Comparison of ENCODE assay signal across 14 mouse cellular contexts in genomic region chr6:8893665-8894064, GRCm38 (mm10). TPM values are rescaled to one million over a fixed set of nuclear protein-coding genes. Genes with fewer than 3 reads are reported as not detected.
A peak's percentile ranks its signal among the peaks of the same experiment; 100 is the strongest.
DNase-seq lines count a peak whose midpoint lies in the region; ATAC-seq and TF ChIP-seq lines count a peak whose summit lies in the region.
"Had no signal": no experiment of that assay in that cellular context is flagged by ENCODE, and none has a peak within 500 bp of the region (broad histone marks: within the 10 kb centered on the region; RNA-seq: fewer than 3 reads in every experiment).

No protein-coding gene starts in this region.

- no peak overlapping the region for H3K4me3 ChIP-seq in forebrain, embryonic 11.5 days (ENCODE audit: low read depth, low read length)
- H3K4me3 ChIP-seq in forebrain, embryonic 10.5 days: no peak overlapping the region
- no peak overlapping the region for H3K4me3 ChIP-seq in liver, adult 2 months (ENCODE audit: insufficient read depth, low read depth, low read length)
- H3K4me3 ChIP-seq: embryonic facial prominence, embryonic 12.5 days; heart, adult 2 months; liver, embryonic 15.5 days had no signal

- H3K4me1 ChIP-seq in forebrain, embryonic 11.5 days (replicated peaks; ENCODE audit: control insufficient read depth, insufficient read depth, low read length): 0 out of 2 replicates have a peak, but pooled peaks cover 2% of the 10 kb centered on the region
- peaks cover 13% of the 10 kb centered on the region for H3K4me1 ChIP-seq in forebrain, embryonic 10.5 days
- H3K4me1 ChIP-seq in liver, adult 2 months (ENCODE audit: control insufficient read depth, insufficient read depth, low read length): no peaks in the 10 kb centered on the region
- H3K4me1 ChIP-seq: embryonic facial prominence, embryonic 12.5 days; liver, embryonic 15.5 days had no signal

- peak; percentile 39; the same call in 1 of the 2 replicates for ATAC-seq in forebrain, embryonic 11.5 days (replicated peaks; ENCODE audit: low FRiP score)
- no peak for ATAC-seq in frontal cortex, adult (ENCODE audit: low TSS enrichment)
- ATAC-seq in monocyte, adult 5-6 weeks (replicated peaks; ENCODE audit: insufficient number of reproducible peaks, low FRiP score, low TSS enrichment, poor library complexity, severe bottlenecking): no peak

- no peak for DNase-seq in forebrain, embryonic 11.5 days (ENCODE audit: low spot score)
- no peak for DNase-seq in forebrain, embryonic 10.5 days (ENCODE audit: extremely low spot score, low spot score)
- DNase-seq in liver, adult 2 months (ENCODE audit: extremely low read depth, low read depth, low spot score): peak; percentile 41
- DNase-seq in liver (no peak), 416B (ENCODE audit: low read depth) (peak; percentile 48), R1 (ENCODE audit: low read depth, low spot score) (peak; percentile 10)
- DNase-seq: cerebellum, adult 9-10 months; heart, adult 2 months; heart, postnatal 10 days had no signal

- no peaks in the 10 kb centered on the region for H3K27me3 ChIP-seq in forebrain, embryonic 11.5 days (ENCODE audit: control insufficient read depth, insufficient read depth, low read length)
- H3K27me3 ChIP-seq in forebrain, embryonic 10.5 days (ENCODE audit: poor library complexity, severe bottlenecking): no peaks in the 10 kb centered on the region
- H3K27me3 ChIP-seq in liver, adult 2 months (ENCODE audit: control insufficient read depth, insufficient read depth, low read length): no peaks in the 10 kb centered on the region
- H3K27me3 ChIP-seq: embryonic facial prominence, embryonic 12.5 days; liver, embryonic 15.5 days had no signal

- H3K9ac ChIP-seq in forebrain, embryonic 11.5 days (ENCODE audit: low read length): no peak overlapping the region
- H3K9ac ChIP-seq in liver, adult 2 months (ENCODE audit: low read depth, low read length): no peak overlapping the region
- H3K9ac ChIP-seq: embryonic facial prominence, embryonic 12.5 days; liver, embryonic 15.5 days had no signal

- H3K79me2 ChIP-seq in liver, adult 2 months (ENCODE audit: control insufficient read depth, insufficient read depth, low read length): no peaks in the 10 kb centered on the region

- no peak overlapping the region for H3K27ac ChIP-seq in forebrain, embryonic 11.5 days (ENCODE audit: low read depth, low read length)
- H3K27ac ChIP-seq in forebrain, embryonic 10.5 days: no peak overlapping the region
- no peak overlapping the region for H3K27ac ChIP-seq in liver, adult 2 months (replicated peaks; ENCODE audit: insufficient read depth, low read depth, low read length)
- H3K27ac ChIP-seq: embryonic facial prominence, embryonic 12.5 days; heart, adult 2 months; liver, embryonic 15.5 days had no signal

- WGBS in forebrain, embryonic 11.5 days: 77% methylated on average over 4 of the region's 4 CpGs
- 74% methylated on average over 4 of the region's 4 CpGs for WGBS in forebrain, embryonic 10.5 days
- WGBS in liver, adult 2 months: 64% methylated on average over 4 of the region's 4 CpGs

- no peak overlapping the region for H3K4me2 ChIP-seq in forebrain, embryonic 11.5 days (ENCODE audit: low read depth, low read length, severe bottlenecking)
- H3K4me2 ChIP-seq: embryonic facial prominence, embryonic 12.5 days; liver, embryonic 15.5 days had no signal

- H3K36me3 ChIP-seq in forebrain, embryonic 11.5 days (ENCODE audit: control insufficient read depth, insufficient read depth, low read length): no peaks in the 10 kb centered on the region
- no peaks in the 10 kb centered on the region for H3K36me3 ChIP-seq in forebrain, embryonic 10.5 days (replicated peaks)
- no peaks in the 10 kb centered on the region for H3K36me3 ChIP-seq in liver, adult 2 months (ENCODE audit: control insufficient read depth, insufficient read depth, low read length)
- H3K36me3 ChIP-seq: embryonic facial prominence, embryonic 12.5 days; liver, embryonic 15.5 days had no signal

- TF ChIP-seq CTCF in liver, adult 2 months (IDR thresholded peaks at IDR 0.05; ENCODE audit: low read depth, low read length): peak; percentile 41

- TF ChIP-seq POLR2A in liver, adult 2 months (IDR thresholded peaks at IDR 0.05; ENCODE audit: extremely low read depth, insufficient read depth, low read length): no peak

- H3K9me3 ChIP-seq in forebrain, embryonic 11.5 days (ENCODE audit: control insufficient read depth, low read length): no peaks in the 10 kb centered on the region
- H3K9me3 ChIP-seq in forebrain, embryonic 10.5 days: no peaks in the 10 kb centered on the region
- H3K9me3 ChIP-seq: embryonic facial prominence, embryonic 12.5 days; liver, embryonic 15.5 days had no signal

RNA-seq across cellular contexts. Expression of gene Nxph1, which starts 54.6 kb away (rescaled TPM):
- 4.9 and 6.9 TPM in 2 replicates for polyA plus RNA-seq in forebrain, embryonic 11.5 days (2014; fragmentation: Nextera tagmentation; extraction: Ambion mirVana)
- 0.23 and 1.0 TPM in 2 replicates for polyA plus RNA-seq in forebrain, embryonic 10.5 days (2016; fragmentation: Nextera tagmentation; extraction: Ambion mirVana)
- total RNA-seq in liver, adult 2 months (2014; rRNA removed): 0.07 and 0.09 TPM in 2 replicates
- polyA plus RNA-seq in liver, adult 2 months (2012; rRNA removed): 0.02 TPM in 1 of 2 replicates, not detected in the other
- not detected in 3 replicates for total RNA-seq in monocyte, adult 5-6 weeks (2017)
- total RNA-seq: heart, adult 2 months; heart, postnatal 10 days had no signal
- polyA plus RNA-seq: C2C12; heart, adult 2 months had no signal

Comparison
In these comparisons a context has a peak if more than half of its experiments do, and no peak if none do; other contexts are left out.
1. DNase-seq: peak in liver, adult 2 months (single experiment), 416B (single experiment) and R1 (single experiment); none in forebrain, embryonic 11.5 days (single experiment), forebrain, embryonic 10.5 days (single experiment) and liver (single experiment).